Mouse (Mus musculus): ENCODE measurements around the gene Crym.

Crym gene

GRCm38 (mm10) chr7:120201771-120202170 lies at the start of gene Crym:
Gene Crym, minus strand, starts transcription at chr7:120202111.
- DNase-seq (ENCODE audit: low spot score in 2 of 2): no peak

DNA sequence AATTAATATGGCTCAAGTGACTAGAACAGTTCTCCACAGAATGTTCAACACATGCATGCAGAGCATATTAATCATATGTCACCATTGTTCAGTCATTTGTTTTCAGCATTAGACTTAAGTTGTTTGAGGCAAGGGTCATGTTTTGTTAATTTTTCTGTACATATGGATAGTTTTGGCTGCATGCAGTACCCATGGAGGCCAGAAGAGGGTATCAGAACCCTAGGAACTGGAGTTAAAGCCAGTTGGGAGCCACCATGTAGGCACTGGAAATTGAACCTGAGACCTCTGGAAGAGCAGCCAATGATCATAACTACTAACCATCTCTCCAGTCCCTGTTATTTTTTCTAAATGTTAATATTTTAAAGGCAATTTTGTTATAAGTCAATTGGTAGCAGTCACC lies 39.2 kb upstream of the Crym start:
- DNase-seq (ENCODE audit: low spot score in 2 of 2): no peak

DNA sequence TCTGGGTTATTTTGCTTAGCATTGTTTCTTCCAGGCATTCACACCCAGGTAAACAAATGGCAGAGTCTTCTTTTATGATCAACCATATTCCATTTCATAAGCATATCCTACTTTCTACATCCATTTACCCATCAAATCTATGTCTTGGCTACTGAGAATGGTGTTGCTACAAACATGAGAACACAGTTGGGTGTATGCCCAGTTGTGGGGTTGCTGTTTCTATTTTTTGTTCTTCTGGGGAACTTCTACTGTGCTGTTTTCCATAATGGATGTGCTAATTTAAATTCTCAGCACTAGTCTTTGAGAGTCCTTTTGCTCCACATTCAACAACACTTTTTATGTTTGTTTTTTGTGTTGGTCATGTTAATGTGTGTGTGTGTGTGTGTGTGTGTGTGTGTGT lies 26.6 kb upstream of the Crym start:
- no peak for DNase-seq (ENCODE audit: low spot score in 2 of 2)

DNA sequence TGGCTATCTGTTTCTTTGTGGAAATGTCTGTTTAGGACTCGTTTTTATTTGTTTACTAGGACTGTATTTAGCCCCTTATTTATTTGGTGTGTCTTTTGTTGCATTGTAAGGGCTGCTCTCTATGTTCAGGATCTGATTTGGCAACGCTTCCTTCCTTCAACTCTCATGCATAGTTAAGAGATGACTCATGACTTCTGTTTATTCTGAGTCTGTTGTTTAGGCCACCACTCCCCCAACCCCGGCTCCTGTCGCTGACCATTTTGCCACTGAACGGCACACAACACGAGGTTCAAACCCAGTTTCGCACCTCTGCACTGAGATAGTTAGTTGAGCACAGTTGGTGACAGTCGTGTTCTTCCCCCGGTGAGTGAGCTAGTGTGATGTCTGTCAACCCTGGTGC lies 4.1 kb upstream of the Crym start:
- no peak for DNase-seq (ENCODE audit: low spot score in 2 of 2)

DNA sequence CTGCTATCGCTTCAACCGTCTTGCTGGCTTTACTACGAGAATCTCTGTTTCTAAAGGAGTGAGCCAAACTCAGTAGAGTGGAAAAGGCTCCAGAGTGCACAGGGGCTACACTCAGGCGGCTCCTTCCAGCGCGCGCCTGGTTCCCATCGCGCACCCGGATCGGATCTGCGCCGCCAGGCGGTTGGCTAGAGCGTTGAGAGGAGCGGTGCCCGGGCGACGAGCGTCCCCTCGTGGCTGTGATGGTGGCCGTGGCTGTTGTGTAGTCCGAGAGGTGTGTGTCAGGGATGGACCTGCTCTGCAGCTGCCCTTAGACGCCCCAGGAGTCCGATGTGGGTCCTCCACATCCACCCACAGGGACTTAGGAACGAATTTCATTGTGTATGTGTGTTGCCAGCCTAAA lies 1.9 kb upstream of the Crym start, which contains the start of gene Abca14:
Gene Abca14, plus strand, starts transcription at position 173 of the 400 bp plus-strand sequence.
- DNase-seq (ENCODE audit: low spot score in 2 of 2): no peak

DNA sequence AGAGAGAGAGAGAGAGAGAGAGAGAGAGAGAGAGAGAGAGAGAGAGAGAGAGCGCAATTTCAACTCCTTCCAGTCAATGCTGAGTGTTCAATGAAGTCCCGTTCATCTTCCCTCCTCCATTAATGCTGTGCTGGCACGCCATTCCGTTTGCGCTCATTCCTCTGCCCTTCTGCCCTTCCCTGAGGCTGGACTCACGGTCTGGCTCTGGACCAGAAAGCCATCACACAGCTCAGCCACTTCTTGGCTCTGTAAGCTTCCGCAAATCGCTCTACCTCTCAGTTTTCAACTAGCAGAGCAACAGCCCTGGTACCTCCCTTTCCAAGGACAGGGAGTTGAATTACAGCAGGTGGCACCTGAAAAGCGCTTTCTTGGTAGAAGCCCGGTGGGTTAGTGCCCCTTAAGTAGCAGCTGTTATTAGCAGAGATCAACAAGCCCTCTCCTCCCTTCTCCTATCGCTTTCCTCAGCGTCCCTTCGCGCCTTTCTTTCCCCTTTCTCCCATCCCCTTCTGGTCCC lies 623 bp downstream of the Crym start:
- no peak for DNase-seq (ENCODE audit: low spot score in 2 of 2)

GRCm38 (mm10) chr7:120195207-120195606 lies 6.7 kb downstream of the Crym start:
- DNase-seq (ENCODE audit: low spot score in 2 of 2): no peak

DNA sequence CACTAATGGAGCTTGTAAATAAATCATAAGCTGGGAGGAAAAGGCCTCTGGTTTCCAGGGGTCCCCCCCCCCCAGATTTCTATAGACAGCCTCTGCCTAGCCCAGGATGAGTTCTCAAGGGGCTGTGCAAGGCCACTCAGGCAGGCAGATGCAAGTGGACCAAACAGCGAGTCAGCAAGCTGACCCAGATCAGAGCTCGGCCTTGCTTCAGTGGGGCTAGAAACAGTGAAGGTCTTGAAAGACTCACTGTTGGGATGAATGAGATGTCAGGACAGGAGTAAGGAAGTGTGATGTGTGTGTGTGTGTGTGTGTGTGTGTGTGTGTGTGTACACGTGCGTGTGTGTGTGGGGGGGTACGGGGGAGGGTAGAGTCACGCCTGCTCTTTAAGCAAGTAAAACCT lies 9.1 kb downstream of the Crym start:
- DNase-seq (ENCODE audit: low spot score in 2 of 2): no peak

- DNase-seq (ENCODE audit: low spot score in 2 of 2): no peak
These were observed 9.7 kb downstream of the Crym start for GRCm38 (mm10) chr7:120192207-120192606.

- DNase-seq (ENCODE audit: low spot score in 2 of 2): no peak
These were observed 11.7 kb downstream of the Crym start for GRCm38 (mm10) chr7:120190150-120190665.

DNA sequence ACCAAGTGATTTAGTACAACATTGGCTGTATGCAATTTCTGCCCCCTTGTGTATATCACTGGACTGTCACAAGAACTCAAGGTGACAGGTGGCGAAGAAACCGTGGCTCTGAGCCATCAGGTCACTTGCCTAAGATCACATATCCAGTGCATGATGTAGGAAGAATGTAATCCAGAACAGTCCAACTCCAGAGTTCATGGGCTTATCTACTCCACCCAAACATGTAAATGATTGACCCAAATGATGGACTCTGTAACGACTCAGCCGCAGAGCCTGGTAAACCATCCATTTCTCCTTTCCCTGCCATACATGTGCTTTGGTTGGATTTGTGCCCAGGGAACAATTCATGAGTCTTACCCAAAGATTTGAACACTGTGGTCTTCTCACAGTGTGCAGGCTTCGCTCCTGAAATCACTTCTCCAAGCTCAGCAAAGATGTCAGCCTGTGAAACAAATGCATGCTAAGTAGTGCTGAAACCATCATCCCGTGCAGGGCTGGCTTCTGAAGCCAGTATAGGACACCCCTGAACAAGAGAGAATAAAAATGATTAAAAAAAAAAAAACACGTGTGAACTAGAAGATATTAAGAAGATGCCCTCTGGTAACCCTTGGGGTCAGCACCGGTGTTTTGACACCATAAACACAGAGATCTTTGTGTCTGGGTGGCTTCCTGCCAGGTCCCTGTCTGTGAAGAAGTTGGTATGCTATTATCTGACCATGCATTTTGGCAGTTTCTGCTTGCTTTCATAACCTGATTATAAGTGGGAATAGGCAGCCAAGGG lies 12.4 kb downstream of the Crym start:
- no peak for DNase-seq (ENCODE audit: low spot score in 2 of 2)

GRCm38 (mm10) chr7:120188946-120189345 lies 13.0 kb downstream of the Crym start:
- no peak for DNase-seq (ENCODE audit: low spot score in 2 of 2)

- DNase-seq (ENCODE audit: low spot score in 2 of 2): no peak
These were observed 19.0 kb downstream of the Crym start for GRCm38 (mm10) chr7:120182891-120183290.

- DNase-seq (ENCODE audit: low spot score in 2 of 2): no peak
These were observed 20.3 kb downstream of the Crym start for GRCm38 (mm10) chr7:120181401-120182230.

DNA sequence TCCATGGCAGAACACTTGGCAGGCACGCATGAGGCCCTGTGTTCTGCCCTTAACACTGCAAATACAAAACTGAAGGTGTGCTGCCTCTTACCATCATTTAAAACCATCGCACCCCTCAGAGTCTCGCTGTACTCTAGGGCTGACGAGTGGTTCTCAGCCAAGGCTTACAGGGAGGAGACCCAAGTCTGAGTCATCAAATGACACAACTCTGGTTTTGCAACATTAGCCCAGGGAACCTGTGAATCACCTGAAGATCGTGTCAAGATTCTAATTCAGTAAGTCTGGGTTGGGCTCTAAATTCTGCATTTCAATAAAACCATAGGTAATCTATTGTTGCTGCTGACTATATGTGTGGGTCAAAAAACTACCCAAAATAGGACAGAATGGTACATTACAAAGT lies 21.4 kb downstream of the Crym start:
- DNase-seq (ENCODE audit: low spot score in 2 of 2): no peak

DNA sequence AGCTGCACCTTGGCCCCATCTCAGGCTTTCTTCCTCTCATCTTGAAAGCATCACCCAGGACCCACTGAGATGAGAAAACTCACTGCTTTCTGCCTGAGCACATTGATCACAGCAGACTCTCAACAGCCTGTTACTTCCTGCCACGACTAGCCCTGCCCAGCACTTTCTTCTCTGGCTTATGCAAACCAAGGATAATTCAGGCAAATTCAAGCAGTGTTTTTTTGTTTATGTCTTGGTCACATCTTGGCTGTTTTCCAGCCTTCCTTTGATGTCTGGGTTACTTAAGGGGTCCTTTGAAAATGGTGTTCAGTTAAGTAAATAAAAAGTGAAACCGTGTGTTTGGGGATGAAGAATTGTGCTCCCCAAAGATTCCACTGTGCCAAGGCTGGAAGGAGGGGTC lies 23.0 kb downstream of the Crym start:
- no peak for DNase-seq (ENCODE audit: low spot score in 2 of 2)

DNA sequence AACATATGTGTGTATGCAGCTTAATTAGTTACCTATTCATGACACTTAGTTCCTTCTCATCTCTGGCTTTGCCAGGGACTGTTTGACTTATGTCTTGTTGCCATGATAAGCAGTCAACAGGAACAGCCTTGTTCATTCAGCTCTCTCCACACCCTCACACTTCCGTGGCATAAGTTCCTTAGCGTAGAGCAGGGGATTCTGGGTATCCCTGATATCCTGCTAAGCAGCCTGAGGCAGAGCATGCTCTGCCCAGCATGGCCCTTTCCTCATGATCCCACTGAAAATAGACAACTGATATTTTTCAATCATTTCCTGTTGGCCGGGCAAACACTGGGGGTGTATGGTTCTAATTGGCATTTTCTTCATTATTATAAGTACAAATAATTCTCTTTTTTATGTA lies 24.3 kb downstream of the Crym start:
- no peak for DNase-seq (ENCODE audit: low spot score in 2 of 2)

DNA sequence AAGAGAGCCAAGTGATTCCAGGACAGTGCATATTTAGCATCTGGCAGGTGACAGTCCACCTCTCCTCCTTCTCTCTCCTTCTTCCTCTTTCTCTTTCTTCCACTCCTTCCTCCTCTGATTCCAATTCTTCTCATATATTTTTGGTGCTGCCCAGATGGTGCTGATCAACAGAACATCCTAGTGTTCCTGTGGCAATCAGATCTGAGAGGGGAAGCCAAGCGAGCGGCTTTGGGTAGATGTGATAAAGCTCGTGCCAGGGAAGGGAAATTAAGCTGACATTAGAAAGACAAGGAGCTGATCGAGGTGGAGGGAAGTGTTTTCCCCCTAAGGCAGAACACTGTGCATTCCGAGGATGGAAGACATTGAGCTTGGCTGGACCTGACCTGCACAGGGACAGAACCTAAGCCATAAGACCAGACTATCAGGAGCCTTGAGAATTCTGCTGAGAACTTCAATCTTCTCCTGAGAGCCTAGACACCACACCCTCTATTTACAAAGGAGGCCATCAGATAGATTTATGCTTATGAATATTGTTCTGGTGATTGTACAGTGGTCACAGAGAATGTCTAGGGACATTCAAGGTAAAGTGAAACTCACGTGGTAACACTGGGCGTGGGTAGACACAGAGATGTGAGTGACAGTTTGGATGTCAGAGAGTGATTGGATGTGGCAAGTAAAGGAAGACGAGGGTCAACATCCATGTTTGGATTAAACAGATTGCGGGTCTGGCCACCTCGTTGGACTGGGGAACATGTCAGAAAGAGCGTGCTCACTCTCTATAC lies 27.0 kb downstream of the Crym start:
- DNase-seq (ENCODE audit: low spot score in 2 of 2): no peak

GRCm38 (mm10) chr7:120173603-120174244 lies 28.2 kb downstream of the Crym start, which contains the start of gene Anks4b:
Gene Anks4b, plus strand, starts transcription at chr7:120173858.
- DNase-seq (ENCODE audit: low spot score in 2 of 2): no peak

DNA sequence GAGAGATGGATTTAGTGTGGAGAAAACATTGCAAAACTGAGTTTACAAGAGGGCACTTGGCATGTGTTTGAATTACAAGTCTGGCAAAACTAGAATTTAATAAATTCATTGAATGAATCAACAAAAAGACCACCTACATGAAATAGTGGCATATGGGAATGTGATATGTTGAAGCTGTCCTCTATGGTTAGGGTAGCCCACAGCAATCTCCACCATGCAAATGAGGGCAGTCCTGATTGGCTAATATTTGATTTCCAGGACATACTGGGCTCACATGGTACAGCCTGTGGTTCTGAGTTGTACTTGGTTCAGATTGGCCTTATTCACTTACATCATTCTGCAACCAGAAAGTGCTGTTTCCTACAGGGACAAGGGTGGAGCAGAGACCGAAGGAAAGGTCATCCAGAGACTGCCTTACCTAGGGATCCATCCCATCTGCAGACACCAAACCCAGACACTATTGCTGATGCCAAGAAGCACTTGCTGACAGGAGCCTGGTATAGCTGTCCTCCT lies 29.7 kb downstream of the Crym start:
- no peak for DNase-seq (ENCODE audit: low spot score in 2 of 2)
